Mouse (Mus musculus) embryonic fibroblast, embryonic 13.5 days (primary cell): ENCODE results near the gene Arfrp1. TPM values are rescaled to one million over a fixed set of nuclear protein-coding genes. Genes with fewer than 3 reads are reported as not detected.

Experiments used
- H3K27ac ChIP-seq: 2 replicates; pipeline ENCODE4 v1.5.1; 2012; ENCODE audit warnings: low read length, control low read depth, inconsistent platforms; ENCODE audit not compliant: insufficient read depth
- H3K4me1 ChIP-seq: 2 replicates; pipeline ENCODE4 v1.6.1; 2011; ENCODE audit warnings: low read length; ENCODE audit not compliant: control insufficient read depth, insufficient read depth
- H3K4me3 ChIP-seq: 2 replicates; pipeline ENCODE4 v1.5.1; 2011; ENCODE audit warnings: mild to moderate bottlenecking, control low read depth, low read length; ENCODE audit not compliant: insufficient read depth
- CTCF ChIP-seq: IDR thresholded peaks from 2 replicates; pipeline ENCODE4 v1.5.1; 2011; ENCODE audit warnings: mild to moderate bottlenecking, control low read depth, low read length, moderate library complexity, borderline replicate concordance; ENCODE audit not compliant: insufficient read depth
- POLR2A ChIP-seq: IDR thresholded peaks from 2 replicates; pipeline ENCODE4 v1.6.1; 2011; ENCODE audit warnings: low read depth, mild to moderate bottlenecking, control low read depth, low read length, moderate library complexity
- polyA plus RNA-seq: library from polyadenylated mRNA; stranded (reverse); fragments of >200 nt; gene quantifications from 2 replicates; pipeline ENCODE4 v1.2.4, GENCODE M21; 2011; ENCODE audit warnings: low read depth; ENCODE audit not compliant: missing spikeins, insufficient read length

Gene Arfrp1
- 32.8 and 37.6 TPM in 2 replicates for polyA plus RNA-seq

- peak within 1 kb of the TSS; percentile 74 for H3K27ac ChIP-seq
- peak within 1 kb of the TSS; percentile 98 for H3K4me3 ChIP-seq
- TF ChIP-seq POLR2A (peak; percentile 73), CTCF (no peak)
- peaks cover 2% of the 10 kb centered on the region; the same call in 1 of the 2 replicates for H3K4me1 ChIP-seq
These were observed at the start of gene Arfrp1, which contains the start of gene Zgpat for GRCm38 (mm10) chr2:181364860-181365596. Gene Arfrp1 (minus strand): TSS chr2:181365404. Gene Zgpat (plus strand): TSS chr2:181364928.

- Histone ChIP-seq H3K4me1 (peaks cover 12% of the 10 kb centered on the region), H3K27ac (no peak overlapping the region), H3K4me3 (no peak overlapping the region)
- TF ChIP-seq POLR2A = no peak
- no peak for TF ChIP-seq CTCF
These were observed 47.9 kb upstream of the Arfrp1 start for GRCm38 (mm10) chr2:181413141-181413540.

- Histone ChIP-seq H3K27ac (0 out of 2 replicates have a peak overlapping the region, but pooled peaks have one; percentile 6), H3K4me3 (no peak overlapping the region), H3K4me1 (peaks cover 10% of the 10 kb centered on the region)
- peak; percentile 73; the same call in 1 of the 2 replicates for TF ChIP-seq CTCF
- TF ChIP-seq POLR2A = no peak
These were observed 45.7 kb upstream of the Arfrp1 start for GRCm38 (mm10) chr2:181410760-181411473.

DNA sequence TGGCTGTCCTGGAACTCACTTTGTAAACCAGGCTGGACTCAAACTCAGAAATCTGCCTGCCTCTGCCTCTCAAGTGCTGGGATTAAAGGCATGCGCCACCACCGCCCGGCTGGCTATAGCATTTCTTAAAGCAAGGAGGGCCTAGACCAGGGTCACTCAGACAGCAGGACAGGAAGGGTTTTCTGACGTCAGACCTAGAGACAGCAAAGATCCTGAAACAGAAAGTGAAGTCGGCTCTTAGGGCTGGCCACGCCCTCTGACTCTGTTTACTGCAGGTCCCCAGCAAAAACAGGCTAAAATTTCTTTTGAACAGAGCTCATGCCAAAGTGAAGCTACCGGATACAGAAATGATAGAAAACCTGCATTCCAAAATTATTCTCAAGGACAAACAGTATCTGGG lies 44.4 kb upstream of the Arfrp1 start:
- TF ChIP-seq POLR2A (no peak), CTCF (no peak)

DNA sequence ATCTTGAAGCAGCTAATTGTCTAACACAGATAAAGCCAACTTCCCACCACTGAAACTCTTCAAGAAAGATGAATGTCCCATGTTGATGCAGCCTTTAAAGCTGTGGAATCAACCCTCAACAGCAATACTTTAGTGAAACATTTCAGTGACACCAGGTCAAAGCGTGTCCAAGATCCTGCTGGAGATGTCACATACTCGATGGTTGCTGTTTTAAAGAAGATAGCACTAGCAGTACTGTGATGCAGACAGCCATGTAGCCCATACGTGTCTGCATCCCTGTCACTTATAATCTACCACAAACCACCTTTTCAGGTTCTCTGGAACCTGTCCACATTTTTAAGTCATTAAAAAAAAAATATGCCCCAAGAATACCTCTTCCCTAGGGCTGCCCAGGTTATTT lies 38.5 kb upstream of the Arfrp1 start:
- Histone ChIP-seq H3K4me3 (no peak overlapping the region), H3K4me1 (no peaks in the 10 kb centered on the region), H3K27ac (no peak overlapping the region)
- TF ChIP-seq CTCF = no peak
- TF ChIP-seq POLR2A = no peak

More for the DNA sequence above, 44.4 kb upstream of the Arfrp1 start:
- Histone ChIP-seq H3K4me3 (no peak overlapping the region), H3K4me1 (peaks cover 8% of the 10 kb centered on the region), H3K27ac (no peak overlapping the region)

- Histone ChIP-seq H3K4me3 (no peak overlapping the region), H3K4me1 (peaks cover 3% of the 10 kb centered on the region; the same call in 1 of the 2 replicates), H3K27ac (no peak overlapping the region)
- no peak for TF ChIP-seq CTCF
- TF ChIP-seq POLR2A = no peak
These were observed 36.3 kb upstream of the Arfrp1 start for GRCm38 (mm10) chr2:181401497-181401896.

DNA sequence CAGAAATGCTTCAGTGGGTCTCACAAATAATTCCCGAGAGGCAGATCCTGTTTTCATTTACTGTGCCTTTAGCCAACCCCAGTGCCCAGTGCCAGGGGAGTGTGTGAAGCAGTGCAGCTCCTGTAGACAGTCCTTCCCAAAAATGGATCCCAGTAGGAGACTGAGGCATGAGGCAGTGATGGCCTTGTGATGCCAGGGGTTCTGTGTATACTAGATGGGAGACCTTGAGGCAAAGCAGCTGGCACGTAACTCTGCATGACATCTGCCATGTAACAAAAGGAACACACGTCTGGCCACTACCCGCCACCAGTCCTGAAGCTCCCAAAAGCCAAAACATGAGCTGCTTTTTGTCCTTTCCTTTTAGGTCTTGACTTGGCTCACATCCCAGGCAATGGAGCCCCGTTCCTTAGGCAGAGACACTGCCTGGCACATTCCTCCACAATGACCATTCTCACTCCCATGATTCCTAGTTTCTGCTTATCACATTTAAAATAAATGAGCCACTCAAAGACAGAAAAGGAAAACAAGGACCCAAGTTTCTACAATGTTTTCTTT lies 32.1 kb upstream of the Arfrp1 start:
- Histone ChIP-seq H3K4me3 (no peak overlapping the region), H3K27ac (no peak overlapping the region), H3K4me1 (peaks cover 3% of the 10 kb centered on the region; the same call in 1 of the 2 replicates)
- no peak for TF ChIP-seq CTCF
- no peak for TF ChIP-seq POLR2A

DNA sequence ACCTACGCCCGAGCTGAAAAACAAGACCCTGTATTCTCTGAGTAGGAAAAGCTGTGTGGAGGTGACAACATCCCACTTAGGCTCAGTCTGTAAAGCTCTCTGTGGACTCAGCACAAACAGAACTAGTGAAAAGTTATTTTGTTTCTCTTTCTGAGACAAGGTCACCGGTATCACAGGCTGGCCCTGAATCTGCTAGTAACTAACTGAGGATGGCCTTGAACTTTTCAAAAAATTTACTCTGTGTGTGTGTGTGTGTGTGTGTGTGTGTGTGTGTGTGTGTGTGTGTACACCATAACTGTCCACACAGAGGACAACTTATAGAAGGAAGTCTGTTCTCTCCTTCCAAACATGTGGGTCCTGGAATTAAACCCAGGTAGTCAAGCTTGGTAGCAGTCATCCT lies 28.9 kb upstream of the Arfrp1 start:
- no peak overlapping the region for H3K27ac ChIP-seq
- H3K4me1 ChIP-seq = peaks cover 3% of the 10 kb centered on the region; the same call in 1 of the 2 replicates
- TF ChIP-seq CTCF = no peak
- no peak for TF ChIP-seq POLR2A
- no peak overlapping the region for H3K4me3 ChIP-seq

DNA sequence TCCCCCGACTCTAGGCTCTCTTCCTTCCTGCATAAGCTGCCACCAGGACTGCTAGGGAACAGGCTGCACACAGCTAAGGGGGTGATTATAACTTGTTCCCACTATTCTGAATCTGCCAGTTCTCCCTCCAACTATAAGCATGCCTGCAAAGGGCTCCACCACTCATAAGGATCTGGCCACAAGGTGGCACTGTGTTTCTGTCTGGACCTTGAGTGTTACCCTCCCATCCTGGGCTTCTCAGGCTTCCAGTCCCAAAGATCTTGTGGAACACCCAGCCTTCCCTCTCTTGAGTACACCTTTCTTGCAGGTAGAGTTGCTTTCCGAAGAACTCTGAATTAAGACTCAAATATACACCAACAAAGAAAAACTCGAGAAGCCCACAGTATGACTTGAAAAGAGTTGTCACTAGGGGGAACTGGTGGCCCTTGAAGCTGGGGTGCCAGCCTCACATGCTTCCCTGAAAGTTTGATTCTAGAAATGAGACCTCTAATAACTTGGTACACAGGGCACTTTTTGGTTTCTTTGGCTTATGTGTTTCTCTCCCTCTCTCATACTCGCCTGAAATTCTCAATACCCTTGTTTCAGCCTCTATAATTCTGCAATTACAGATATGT lies 27.5 kb upstream of the Arfrp1 start:
- Histone ChIP-seq H3K4me1 (peaks cover 1% of the 10 kb centered on the region; the same call in 1 of the 2 replicates), H3K4me3 (no peak overlapping the region), H3K27ac (no peak overlapping the region)
- TF ChIP-seq POLR2A = no peak
- TF ChIP-seq CTCF = peak; percentile 77
